Mouse (Mus musculus): Measurements from ENCODE around the gene Mta3. TPM values are rescaled to one million over a fixed set of nuclear protein-coding genes. Genes with fewer than 3 reads are reported as not detected.

Gene Mta3
- polyA plus RNA-seq, 1 experiment, result 25.7 TPM

GRCm38 (mm10) chr17:83764538-83764937 lies 58.6 kb downstream of the Mta3 start:
- H3K4me3 ChIP-seq (ENCODE audit: insufficient read depth, poor library complexity, severe bottlenecking), result no peak overlapping the region
- no peaks in the 10 kb centered on the region for H3K79me2 ChIP-seq (ENCODE audit: control insufficient read depth, insufficient read depth)
- H3K36me3 ChIP-seq (ENCODE audit: control insufficient read depth, insufficient read depth), result peaks cover 8% of the 10 kb centered on the region
- no peak overlapping the region for H3ac ChIP-seq (ENCODE audit: control insufficient read depth, insufficient read length, low read depth)
- TF ChIP-seq MYOD1 (IDR thresholded peaks at IDR 0.05; ENCODE audit: control insufficient read depth, insufficient read length, low read depth) (no peak), FOSL1 (IDR thresholded peaks at IDR 0.05; ENCODE audit: insufficient read depth, low read length, poor library complexity, severe bottlenecking) (no peak), CEBPB (IDR thresholded peaks at IDR 0.05; ENCODE audit: low read depth) (no peak)
- no peaks in the 10 kb centered on the region for H3K79me3 ChIP-seq (ENCODE audit: low read depth)
- H3K27me3 ChIP-seq (ENCODE audit: control insufficient read depth, insufficient read depth, insufficient read length), result no peaks in the 10 kb centered on the region

DNA sequence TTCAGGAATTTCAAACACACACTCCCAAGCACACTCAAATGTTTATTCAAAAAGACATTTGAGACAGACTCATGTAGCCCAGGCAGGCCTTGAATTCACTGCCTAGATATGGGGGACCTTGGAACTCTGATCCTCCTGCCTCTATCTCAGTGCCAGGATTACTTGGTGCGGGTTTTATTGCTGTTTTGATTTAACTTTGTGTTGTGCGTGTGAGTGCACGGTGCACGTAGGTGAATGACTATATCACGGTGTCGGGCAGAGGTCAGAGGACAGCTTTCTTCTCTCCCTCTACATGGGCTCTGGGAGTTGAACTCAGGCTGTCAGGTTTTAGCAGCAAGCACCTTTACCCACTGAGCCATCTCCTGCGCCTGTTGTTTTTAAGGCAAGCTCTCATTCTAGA lies 61.1 kb downstream of the Mta3 start:
- TF ChIP-seq CEBPB (IDR thresholded peaks at IDR 0.05; ENCODE audit: low read depth) (no peak), MAX (IDR thresholded peaks at IDR 0.05) (no peak), CTCF (IDR thresholded peaks at IDR 0.05; ENCODE audit: control insufficient read depth, insufficient read depth, insufficient read length) (no peak), MYOG (IDR thresholded peaks at IDR 0.05; ENCODE audit: control insufficient read depth, extremely low read depth, insufficient read length) (no peak), MYOD1 (IDR thresholded peaks at IDR 0.05; ENCODE audit: control insufficient read depth, insufficient read length, low read depth) (no peak), FOSL1 (IDR thresholded peaks at IDR 0.05; ENCODE audit: insufficient read depth, low read length, poor library complexity, severe bottlenecking) (no peak), USF1 (IDR thresholded peaks at IDR 0.05; ENCODE audit: low read depth) (no peak)
- no peaks in the 10 kb centered on the region for H3K27me3 ChIP-seq (ENCODE audit: control insufficient read depth, insufficient read depth, insufficient read length)
- H3ac ChIP-seq (ENCODE audit: control insufficient read depth, insufficient read length, low read depth), result no peak overlapping the region
- H3K79me2 ChIP-seq (ENCODE audit: control insufficient read depth, insufficient read depth), result no peaks in the 10 kb centered on the region
- peaks cover 8% of the 10 kb centered on the region for H3K36me3 ChIP-seq (ENCODE audit: control insufficient read depth, insufficient read depth)
- H3K4me3 ChIP-seq (ENCODE audit: insufficient read depth, poor library complexity, severe bottlenecking), result no peak overlapping the region
- no peaks in the 10 kb centered on the region for H3K79me3 ChIP-seq (ENCODE audit: low read depth)

DNA sequence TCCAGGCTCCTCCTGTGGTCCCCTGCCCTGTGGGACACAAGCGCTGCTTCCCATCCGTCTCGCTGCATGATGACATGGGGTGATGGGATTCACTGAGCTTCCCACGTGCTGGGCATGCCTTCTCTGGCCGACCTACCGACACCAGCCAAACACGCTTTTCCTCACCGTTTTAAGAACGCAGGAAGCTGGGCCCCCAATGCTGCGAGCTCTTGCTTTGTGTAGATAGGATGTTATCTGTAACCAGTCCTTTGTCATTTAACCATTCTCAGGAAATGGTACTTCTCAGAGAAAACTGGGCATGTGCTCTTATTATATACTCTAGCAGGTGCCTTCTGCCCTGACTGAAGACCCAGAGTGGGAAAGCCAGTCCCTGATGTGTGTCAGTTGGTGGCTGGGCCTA lies 62.3 kb downstream of the Mta3 start:
- Histone ChIP-seq H3K27me3 (ENCODE audit: control insufficient read depth, insufficient read depth, insufficient read length) (no peaks in the 10 kb centered on the region), H3K79me3 (ENCODE audit: low read depth) (no peaks in the 10 kb centered on the region), H3ac (ENCODE audit: control insufficient read depth, insufficient read length, low read depth) (no peak overlapping the region), H3K36me3 (ENCODE audit: control insufficient read depth, insufficient read depth) (peaks cover 8% of the 10 kb centered on the region), H3K79me2 (ENCODE audit: control insufficient read depth, insufficient read depth) (no peaks in the 10 kb centered on the region), H3K4me3 (ENCODE audit: insufficient read depth, poor library complexity, severe bottlenecking) (no peak overlapping the region)
- TF ChIP-seq CTCF (IDR thresholded peaks at IDR 0.05; ENCODE audit: control insufficient read depth, insufficient read depth, insufficient read length) (no peak), USF1 (IDR thresholded peaks at IDR 0.05; ENCODE audit: low read depth) (no peak), CEBPB (IDR thresholded peaks at IDR 0.05; ENCODE audit: low read depth) (no peak), FOSL1 (IDR thresholded peaks at IDR 0.05; ENCODE audit: insufficient read depth, low read length, poor library complexity, severe bottlenecking) (no peak)

GRCm38 (mm10) chr17:83770371-83770770 lies 64.4 kb downstream of the Mta3 start:
- H3K4me3 ChIP-seq (ENCODE audit: insufficient read depth, poor library complexity, severe bottlenecking), result no peak overlapping the region
- TF ChIP-seq USF1 (IDR thresholded peaks at IDR 0.05; ENCODE audit: low read depth), result no peak
- TF ChIP-seq FOSL1 (IDR thresholded peaks at IDR 0.05; ENCODE audit: insufficient read depth, low read length, poor library complexity, severe bottlenecking), result no peak
- no peak for TF ChIP-seq CEBPB (IDR thresholded peaks at IDR 0.05; ENCODE audit: low read depth)
- TF ChIP-seq MYOG (IDR thresholded peaks at IDR 0.05; ENCODE audit: control insufficient read depth, extremely low read depth, insufficient read length), result no peak
- TF ChIP-seq MAX (IDR thresholded peaks at IDR 0.05), result no peak
- no peak for TF ChIP-seq MYOD1 (IDR thresholded peaks at IDR 0.05; ENCODE audit: control insufficient read depth, insufficient read length, low read depth)
- no peak for TF ChIP-seq CTCF (IDR thresholded peaks at IDR 0.05; ENCODE audit: control insufficient read depth, insufficient read depth, insufficient read length)
- no peaks in the 10 kb centered on the region for H3K27me3 ChIP-seq (ENCODE audit: control insufficient read depth, insufficient read depth, insufficient read length)
- H3K79me2 ChIP-seq (ENCODE audit: control insufficient read depth, insufficient read depth), result no peaks in the 10 kb centered on the region
- no peaks in the 10 kb centered on the region for H3K79me3 ChIP-seq (ENCODE audit: low read depth)
- no peak overlapping the region for H3ac ChIP-seq (ENCODE audit: control insufficient read depth, insufficient read length, low read depth)
- H3K36me3 ChIP-seq (ENCODE audit: control insufficient read depth, insufficient read depth), result peaks cover 8% of the 10 kb centered on the region

DNA sequence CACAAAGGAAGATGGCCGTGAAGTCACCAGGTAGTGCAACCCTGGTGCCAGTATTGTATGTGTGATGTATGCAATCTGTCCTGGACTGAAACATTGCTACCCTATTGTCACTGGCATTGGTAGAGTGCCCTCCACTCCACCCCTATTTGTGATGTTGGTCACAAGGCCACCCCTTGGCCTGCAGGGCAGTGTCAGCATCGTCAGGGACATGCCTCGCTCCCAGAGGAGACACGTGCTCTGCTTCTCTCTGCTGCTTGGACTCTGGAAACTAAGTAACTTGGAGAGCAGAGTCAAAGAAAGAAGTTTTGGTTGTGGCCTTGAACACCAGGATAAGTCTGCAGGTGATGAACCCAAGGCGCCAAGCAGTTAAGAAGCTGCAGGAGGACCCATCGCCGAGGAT lies 65.0 kb downstream of the Mta3 start:
- no peaks in the 10 kb centered on the region for H3K27me3 ChIP-seq (ENCODE audit: control insufficient read depth, insufficient read depth, insufficient read length)
- H3K4me3 ChIP-seq (ENCODE audit: insufficient read depth, poor library complexity, severe bottlenecking), result no peak overlapping the region
- TF ChIP-seq FOSL1 (IDR thresholded peaks at IDR 0.05; ENCODE audit: insufficient read depth, low read length, poor library complexity, severe bottlenecking), result no peak
- TF ChIP-seq CEBPB (IDR thresholded peaks at IDR 0.05; ENCODE audit: low read depth), result no peak
- no peak for TF ChIP-seq CTCF (IDR thresholded peaks at IDR 0.05; ENCODE audit: control insufficient read depth, insufficient read depth, insufficient read length)
- no peaks in the 10 kb centered on the region for H3K79me2 ChIP-seq (ENCODE audit: control insufficient read depth, insufficient read depth)
- H3K79me3 ChIP-seq (ENCODE audit: low read depth), result no peaks in the 10 kb centered on the region
- H3ac ChIP-seq (ENCODE audit: control insufficient read depth, insufficient read length, low read depth), result no peak overlapping the region
- H3K36me3 ChIP-seq (ENCODE audit: control insufficient read depth, insufficient read depth), result peaks cover 8% of the 10 kb centered on the region

DNA sequence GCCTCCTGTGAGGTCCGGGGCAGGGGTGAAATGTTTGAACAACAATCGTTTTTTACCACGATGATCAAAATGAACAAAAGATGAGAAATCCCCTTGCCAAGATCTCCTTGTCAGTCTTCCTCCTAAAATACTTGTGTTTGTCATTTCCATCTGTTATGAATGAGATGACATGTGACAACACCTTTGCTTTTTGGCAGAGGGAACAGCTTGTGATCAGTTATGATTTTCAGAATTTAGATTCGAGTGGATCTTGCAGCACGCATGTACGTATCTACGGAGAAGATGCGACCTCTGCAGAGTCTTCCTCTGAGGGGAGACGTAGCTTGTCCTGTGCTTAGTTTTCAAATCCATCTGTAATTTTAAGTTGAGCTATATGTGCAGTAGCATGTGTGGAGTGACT lies 66.1 kb downstream of the Mta3 start:
- TF ChIP-seq CEBPB (IDR thresholded peaks at IDR 0.05; ENCODE audit: low read depth), result no peak
- no peak for TF ChIP-seq CTCF (IDR thresholded peaks at IDR 0.05; ENCODE audit: control insufficient read depth, insufficient read depth, insufficient read length)
- no peak for TF ChIP-seq MAX (IDR thresholded peaks at IDR 0.05)
- TF ChIP-seq MYOD1 (IDR thresholded peaks at IDR 0.05; ENCODE audit: control insufficient read depth, insufficient read length, low read depth), result no peak
- TF ChIP-seq FOSL1 (IDR thresholded peaks at IDR 0.05; ENCODE audit: insufficient read depth, low read length, poor library complexity, severe bottlenecking), result no peak
- no peak for TF ChIP-seq USF1 (IDR thresholded peaks at IDR 0.05; ENCODE audit: low read depth)
- TF ChIP-seq MYOG (IDR thresholded peaks at IDR 0.05; ENCODE audit: control insufficient read depth, extremely low read depth, insufficient read length), result no peak
- no peak overlapping the region for H3ac ChIP-seq (ENCODE audit: control insufficient read depth, insufficient read length, low read depth)
- H3K79me2 ChIP-seq (ENCODE audit: control insufficient read depth, insufficient read depth), result no peaks in the 10 kb centered on the region
- H3K36me3 ChIP-seq (ENCODE audit: control insufficient read depth, insufficient read depth), result peaks cover 7% of the 10 kb centered on the region
- H3K27me3 ChIP-seq (ENCODE audit: control insufficient read depth, insufficient read depth, insufficient read length), result no peaks in the 10 kb centered on the region
- H3K79me3 ChIP-seq (ENCODE audit: low read depth), result no peaks in the 10 kb centered on the region
- no peak overlapping the region for H3K4me3 ChIP-seq (ENCODE audit: insufficient read depth, poor library complexity, severe bottlenecking)

Data from C2C12 (cell line).